Mouse (Mus musculus) E14TG2a.4 (cell line): Measurements from ENCODE around the gene Dnah7c.

ENCODE experiments used
- H3K27me3 ChIP-seq: 2 replicates; pipeline ENCODE4 v1.6.1; 2014; ENCODE audit warnings: low read length, control low read depth; ENCODE audit not compliant: insufficient read depth
- H3K36me3 ChIP-seq: 2 replicates; pipeline ENCODE4 v1.6.1; 2014; ENCODE audit warnings: low read length, control low read depth; ENCODE audit not compliant: insufficient read depth
- H3K4me1 ChIP-seq: replicated peaks from 2 replicates; pipeline ENCODE4 v1.6.1; 2014; ENCODE audit warnings: low read depth, low read length, control low read depth
- H3K4me3 ChIP-seq: replicated peaks from 2 replicates; pipeline ENCODE4 v1.5.1; 2014; ENCODE audit warnings: mild to moderate bottlenecking, low read length
- H3K9me3 ChIP-seq: 2 replicates; pipeline ENCODE4 v1.6.1; 2014; ENCODE audit warnings: low read length, control low read depth
- CTCF ChIP-seq: conservative IDR thresholded peaks from 2 replicates; pipeline ENCODE4 v1.5.1; 2014; ENCODE audit warnings: low read length
- NANOG ChIP-seq: IDR thresholded peaks from 2 replicates; pipeline ENCODE4 v1.6.1; 2014; ENCODE audit warnings: borderline replicate concordance, low read length, mixed read lengths
- POU5F1 ChIP-seq: IDR thresholded peaks from 2 replicates; pipeline ENCODE4 v1.6.1; 2014; ENCODE audit warnings: low read length, borderline replicate concordance

The Dnah7c gene

GRCm38 (mm10) chr1:46851586-46851985 lies 426.2 kb downstream of the Dnah7c start:
- H3K4me3 ChIP-seq: peak overlapping the region; percentile 91; the same call in 1 of the 2 replicates
- H3K27me3 ChIP-seq: no peaks in the 10 kb centered on the region
- H3K4me1 ChIP-seq: peaks cover 37% of the 10 kb centered on the region
- peaks cover 18% of the 10 kb centered on the region for H3K9me3 ChIP-seq
- TF ChIP-seq POU5F1 (no peak), NANOG (no peak)
- no peaks in the 10 kb centered on the region for H3K36me3 ChIP-seq

GRCm38 (mm10) chr1:46852216-46852599 lies 426.8 kb downstream of the Dnah7c start:
- no peaks in the 10 kb centered on the region for H3K27me3 ChIP-seq
- TF ChIP-seq POU5F1 (no peak), CTCF (no peak), NANOG (no peak)
- H3K36me3 ChIP-seq: no peaks in the 10 kb centered on the region
- peaks cover 41% of the 10 kb centered on the region for H3K4me1 ChIP-seq
- H3K9me3 ChIP-seq: peaks cover 18% of the 10 kb centered on the region
- peak overlapping the region; percentile 91 for H3K4me3 ChIP-seq

- Histone ChIP-seq H3K27me3 (no peaks in the 10 kb centered on the region), H3K4me3 (peak overlapping the region; percentile 91), H3K4me1 (peaks cover 42% of the 10 kb centered on the region), H3K9me3 (peaks cover 18% of the 10 kb centered on the region), H3K36me3 (no peaks in the 10 kb centered on the region)
- no peak for TF ChIP-seq POU5F1
- no peak for TF ChIP-seq NANOG
- TF ChIP-seq CTCF: no peak
These were observed 427.3 kb downstream of the Dnah7c start for GRCm38 (mm10) chr1:46852600-46853272.

DNA sequence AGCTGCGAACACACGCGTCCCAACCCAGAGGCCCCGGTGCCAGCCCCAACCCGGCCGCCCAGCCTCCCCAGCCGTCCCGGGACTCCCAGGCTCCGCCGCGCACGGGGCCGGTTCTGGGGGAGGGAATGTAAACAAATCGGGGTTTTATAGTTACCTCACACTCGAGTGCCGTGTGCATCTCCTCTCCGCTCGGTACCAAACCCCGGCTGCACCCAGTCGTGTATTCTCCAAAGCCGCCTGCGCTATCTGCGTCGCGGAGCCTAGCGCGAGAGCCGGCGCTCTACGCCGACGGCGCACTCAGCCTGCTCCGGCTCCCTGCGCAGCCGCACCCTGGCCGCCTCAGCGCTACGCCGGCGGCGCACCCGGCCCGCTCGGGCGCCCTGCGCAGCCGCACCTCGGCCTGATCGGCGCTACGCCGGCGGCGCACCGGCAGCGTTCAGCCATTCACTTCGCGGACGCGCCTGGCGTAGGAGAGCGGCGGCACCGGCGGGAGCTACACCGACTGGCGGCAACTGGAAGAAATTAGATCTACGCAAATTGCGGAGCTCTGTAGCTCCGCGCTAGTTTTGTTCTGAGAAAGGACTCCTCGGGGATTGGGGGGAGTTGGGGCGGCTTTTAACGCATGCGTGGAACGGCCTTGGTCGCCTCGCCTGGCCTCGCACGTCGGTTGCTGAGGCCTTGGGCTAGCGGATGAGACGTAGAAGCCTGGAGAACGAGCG lies 428.1 kb downstream of the Dnah7c start:
- no peaks in the 10 kb centered on the region for H3K27me3 ChIP-seq
- TF ChIP-seq NANOG (no peak), POU5F1 (no peak), CTCF (no peak)
- H3K4me3 ChIP-seq: peak overlapping the region; percentile 91
- H3K9me3 ChIP-seq: peaks cover 18% of the 10 kb centered on the region
- peaks cover 45% of the 10 kb centered on the region for H3K4me1 ChIP-seq
- no peaks in the 10 kb centered on the region for H3K36me3 ChIP-seq

DNA sequence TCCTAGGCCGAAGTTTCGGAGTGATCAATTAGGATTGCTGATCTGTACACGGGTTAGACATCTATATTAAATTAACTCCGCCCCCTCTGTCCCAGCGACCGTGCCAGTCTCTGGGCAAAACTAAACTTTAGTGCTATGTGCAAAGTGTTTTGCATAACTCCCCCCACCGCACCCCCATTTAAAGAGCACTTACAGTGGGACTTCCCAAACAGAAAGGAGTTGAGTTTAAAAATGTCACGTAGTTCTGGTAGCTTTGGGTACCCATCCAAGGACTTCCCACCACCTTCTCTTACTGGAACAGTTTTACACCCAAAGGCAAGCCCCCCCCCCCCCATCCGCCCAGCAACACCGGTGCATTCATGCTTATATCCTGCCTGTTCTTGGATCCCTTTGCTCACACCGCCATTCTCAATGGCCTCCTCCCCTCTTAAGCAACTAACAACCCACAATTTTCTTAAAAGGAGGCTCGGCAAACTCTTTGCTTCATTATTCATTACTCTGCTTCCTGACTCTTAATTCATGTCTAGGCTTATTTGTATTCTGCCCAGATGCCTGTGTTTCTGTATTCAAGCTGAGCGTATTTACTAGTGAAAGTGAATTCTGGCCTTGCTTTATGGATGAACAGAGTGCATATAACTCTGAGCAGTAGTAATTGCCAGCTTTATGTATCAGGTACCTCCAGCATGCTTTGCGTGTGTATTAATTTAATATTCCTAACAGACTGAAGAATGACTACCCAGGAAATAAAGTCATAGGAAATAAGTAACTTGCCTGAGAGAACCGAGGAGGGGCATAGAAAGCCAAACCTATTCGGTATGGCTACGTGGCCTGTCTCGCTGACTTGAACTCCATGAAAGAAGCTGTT lies 428.9 kb downstream of the Dnah7c start:
- H3K4me3 ChIP-seq: peak overlapping the region; percentile 91
- TF ChIP-seq CTCF (no peak), POU5F1 (no peak), NANOG (no peak)
- no peaks in the 10 kb centered on the region for H3K36me3 ChIP-seq
- H3K9me3 ChIP-seq: peaks cover 18% of the 10 kb centered on the region
- peaks cover 53% of the 10 kb centered on the region for H3K4me1 ChIP-seq
- H3K27me3 ChIP-seq: no peaks in the 10 kb centered on the region

DNA sequence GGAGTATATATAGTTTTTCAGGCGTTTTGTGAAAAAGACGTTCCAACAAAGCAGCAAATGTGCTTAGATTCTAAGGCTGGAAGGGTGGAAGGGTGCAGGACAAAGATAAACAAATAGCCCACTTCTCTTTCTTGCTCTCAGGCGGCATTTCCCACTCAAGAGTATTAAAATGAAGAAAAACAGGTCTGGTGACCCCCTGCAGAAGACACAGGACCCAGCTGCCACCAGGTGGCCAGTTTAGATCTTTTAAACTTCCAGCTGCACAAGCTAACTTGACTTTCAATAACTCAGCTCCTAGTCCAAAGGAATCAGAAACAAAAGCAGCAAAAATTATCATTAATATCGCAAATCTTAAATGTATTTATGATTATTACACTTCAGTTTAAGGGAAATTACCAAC lies 431.1 kb downstream of the Dnah7c start:
- TF ChIP-seq NANOG: no peak
- no peak for TF ChIP-seq CTCF
- no peak for TF ChIP-seq POU5F1
- peaks cover 46% of the 10 kb centered on the region for H3K4me1 ChIP-seq
- H3K4me3 ChIP-seq: no peak overlapping the region
- H3K27me3 ChIP-seq: no peaks in the 10 kb centered on the region
- no peaks in the 10 kb centered on the region for H3K36me3 ChIP-seq
- H3K9me3 ChIP-seq: peaks cover 18% of the 10 kb centered on the region
